Mouse (Mus musculus) kidney, embryonic 15.5 days (tissue): ENCODE results near the gene Phlpp1. TPM values are rescaled to one million over a fixed set of nuclear protein-coding genes. Genes with fewer than 3 reads are reported as not detected.

Experiments
- ATAC-seq: fragments of 200-750 bp; cut with Nextera tagmentation; replicated peaks from 2 replicates; pipeline ENCODE4 v1.8.0; 2017; ENCODE audit warnings: moderate TSS enrichment; ENCODE audit not compliant: low FRiP score
- H3K27ac ChIP-seq: fragments of 300-500 bp; sonication (generic); 2 replicates; pipeline ENCODE4 v1.5.1; 2015; ENCODE audit warnings: mild to moderate bottlenecking, inconsistent platforms
- H3K27me3 ChIP-seq: fragments of 300-500 bp; sonication (generic); 2 replicates; pipeline ENCODE4 v1.6.1; 2015; ENCODE audit warnings: inconsistent platforms
- H3K36me3 ChIP-seq: fragments of 300-500 bp; sonication (generic); 2 replicates; pipeline ENCODE4 v1.6.1; 2015; ENCODE audit warnings: inconsistent platforms
- H3K4me1 ChIP-seq: fragments of 300-500 bp; sonication (generic); 2 replicates; pipeline ENCODE4 v1.6.1; 2015; ENCODE audit warnings: inconsistent platforms
- H3K4me2 ChIP-seq: fragments of 300-500 bp; sonication (generic); 2 replicates; pipeline ENCODE4 v1.6.1; 2015; ENCODE audit warnings: moderate library complexity, mild to moderate bottlenecking, inconsistent platforms
- H3K4me3 ChIP-seq: fragments of 300-500 bp; sonication (generic); replicated peaks from 2 replicates; pipeline ENCODE4 v1.5.1; 2015; ENCODE audit warnings: mild to moderate bottlenecking, inconsistent platforms
- H3K9ac ChIP-seq: fragments of 300-500 bp; sonication (generic); 2 replicates; pipeline ENCODE4 v1.6.1; 2015; ENCODE audit warnings: mild to moderate bottlenecking, inconsistent platforms
- H3K9me3 ChIP-seq: fragments of 300-500 bp; sonication (generic); replicated peaks from 2 replicates; pipeline ENCODE4 v1.6.1; 2016; ENCODE audit warnings: inconsistent platforms
- WGBS: fragments of 180-500 bp; shearing (Covaris S2); methylation state at CpG from one replicate; pipeline ENCODE4 v1.1.7; 2015; ENCODE audit warnings: mixed read lengths; 5-methylcytosine and 5-hydroxymethylcytosine counted together
- polyA plus RNA-seq: library from polyadenylated mRNA; unstranded; fragments of >200 nt; fragmentation: Nextera tagmentation; extraction: Ambion mirVana; gene quantifications from 2 replicates; pipeline ENCODE4 v1.2.1, GENCODE M21; 2015

Gene Phlpp1
- polyA plus RNA-seq, 1 experiment from 2014 or later, result 3.5 TPM

- 50% methylated on average over 2 of the region's 2 CpGs for WGBS
- H3K4me2 ChIP-seq, result no peak overlapping the region
- no peak for ATAC-seq
Observed at GRCm38 (mm10) chr1:106186062-106186461, 14.5 kb downstream of the Phlpp1 start.

GRCm38 (mm10) chr1:106187480-106187879, 15.9 kb downstream of the Phlpp1 start:
- no peak overlapping the region for H3K4me3 ChIP-seq
- no peak for ATAC-seq
- H3K27me3 ChIP-seq, result no peaks in the 10 kb centered on the region
- no peaks in the 10 kb centered on the region for H3K9me3 ChIP-seq
- no peak overlapping the region for H3K4me2 ChIP-seq
- H3K4me1 ChIP-seq, result peaks cover 17% of the 10 kb centered on the region
- 0 out of 2 replicates have a peak, but pooled peaks cover 6% of the 10 kb centered on the region for H3K36me3 ChIP-seq
- H3K27ac ChIP-seq, result no peak overlapping the region
- H3K9ac ChIP-seq, result no peak overlapping the region

More at GRCm38 (mm10) chr1:106186062-106186461, 14.5 kb downstream of the Phlpp1 start:
- Histone ChIP-seq H3K9me3 (no peaks in the 10 kb centered on the region), H3K4me1 (peaks cover 12% of the 10 kb centered on the region), H3K4me3 (no peak overlapping the region), H3K27ac (no peak overlapping the region), H3K36me3 (0 out of 2 replicates have a peak, but pooled peaks cover 5% of the 10 kb centered on the region), H3K9ac (no peak overlapping the region), H3K27me3 (no peaks in the 10 kb centered on the region)

GRCm38 (mm10) chr1:106188756-106189155, 17.2 kb downstream of the Phlpp1 start:
- WGBS, result 96% methylated on average over 3 of the region's 3 CpGs
- H3K4me1 ChIP-seq, result peaks cover 29% of the 10 kb centered on the region
- no peak overlapping the region for H3K4me2 ChIP-seq
- no peak for ATAC-seq
- H3K27me3 ChIP-seq, result no peaks in the 10 kb centered on the region
- H3K9me3 ChIP-seq, result no peaks in the 10 kb centered on the region
- H3K36me3 ChIP-seq, result 0 out of 2 replicates have a peak, but pooled peaks cover 6% of the 10 kb centered on the region
- H3K27ac ChIP-seq, result no peak overlapping the region
- no peak overlapping the region for H3K4me3 ChIP-seq
- no peak overlapping the region for H3K9ac ChIP-seq

- Histone ChIP-seq H3K9ac (no peak overlapping the region), H3K4me2 (no peak overlapping the region), H3K27me3 (no peaks in the 10 kb centered on the region), H3K4me3 (no peak overlapping the region), H3K4me1 (peaks cover 32% of the 10 kb centered on the region), H3K36me3 (0 out of 2 replicates have a peak, but pooled peaks cover 6% of the 10 kb centered on the region), H3K27ac (no peak overlapping the region), H3K9me3 (no peaks in the 10 kb centered on the region)
- WGBS, result 93% methylated on average over 5 of the region's 5 CpGs
- no peak for ATAC-seq
Observed at GRCm38 (mm10) chr1:106189311-106189710, 17.8 kb downstream of the Phlpp1 start.

- no peak overlapping the region for H3K4me3 ChIP-seq
- H3K9ac ChIP-seq, result no peak overlapping the region
- no peaks in the 10 kb centered on the region for H3K9me3 ChIP-seq
- H3K27me3 ChIP-seq, result no peaks in the 10 kb centered on the region
- WGBS, result 63% methylated on average over 3 of the region's 3 CpGs
- peaks cover 23% of the 10 kb centered on the region for H3K4me1 ChIP-seq
- H3K4me2 ChIP-seq, result no peak overlapping the region
- no peak overlapping the region for H3K27ac ChIP-seq
- 0 out of 2 replicates have a peak, but pooled peaks cover 6% of the 10 kb centered on the region for H3K36me3 ChIP-seq
- ATAC-seq, result no peak
Observed at GRCm38 (mm10) chr1:106190695-106191094, 19.1 kb downstream of the Phlpp1 start.

GRCm38 (mm10) chr1:106191885-106192284, 20.3 kb downstream of the Phlpp1 start:
- H3K27me3 ChIP-seq, result no peaks in the 10 kb centered on the region
- H3K4me2 ChIP-seq, result no peak overlapping the region
- H3K4me1 ChIP-seq, result peaks cover 23% of the 10 kb centered on the region
- H3K9me3 ChIP-seq, result no peaks in the 10 kb centered on the region
- H3K9ac ChIP-seq, result no peak overlapping the region
- no peak overlapping the region for H3K27ac ChIP-seq
- H3K4me3 ChIP-seq, result no peak overlapping the region
- no peak for ATAC-seq
- H3K36me3 ChIP-seq, result 0 out of 2 replicates have a peak, but pooled peaks cover 6% of the 10 kb centered on the region
- 76% methylated on average over 8 of the region's 8 CpGs for WGBS

- H3K9me3 ChIP-seq, result no peaks in the 10 kb centered on the region
- ATAC-seq, result no peak; the same call in 1 of the 2 replicates
- H3K4me2 ChIP-seq, result no peak overlapping the region
- no peak overlapping the region for H3K4me3 ChIP-seq
- H3K4me1 ChIP-seq, result peaks cover 23% of the 10 kb centered on the region
- no peak overlapping the region for H3K27ac ChIP-seq
- no peak overlapping the region for H3K9ac ChIP-seq
- 0 out of 2 replicates have a peak, but pooled peaks cover 6% of the 10 kb centered on the region for H3K36me3 ChIP-seq
- WGBS, result 29% methylated on average over 8 of the region's 8 CpGs
- no peaks in the 10 kb centered on the region for H3K27me3 ChIP-seq
Observed at GRCm38 (mm10) chr1:106192864-106193470, 21.4 kb downstream of the Phlpp1 start.

GRCm38 (mm10) chr1:106193487-106193886, 21.9 kb downstream of the Phlpp1 start:
- Histone ChIP-seq H3K9ac (no peak overlapping the region), H3K27ac (no peak overlapping the region), H3K4me2 (no peak overlapping the region), H3K4me1 (peaks cover 23% of the 10 kb centered on the region), H3K9me3 (no peaks in the 10 kb centered on the region), H3K27me3 (no peaks in the 10 kb centered on the region), H3K36me3 (0 out of 2 replicates have a peak, but pooled peaks cover 6% of the 10 kb centered on the region), H3K4me3 (no peak overlapping the region)
- no peak for ATAC-seq
- 44% methylated on average over 3 of the region's 3 CpGs for WGBS

- 33% methylated on average over 3 of the region's 3 CpGs for WGBS
- H3K9ac ChIP-seq, result no peak overlapping the region
- H3K9me3 ChIP-seq, result no peaks in the 10 kb centered on the region
- no peaks in the 10 kb centered on the region for H3K27me3 ChIP-seq
- H3K36me3 ChIP-seq, result 0 out of 2 replicates have a peak, but pooled peaks cover 6% of the 10 kb centered on the region
- H3K4me3 ChIP-seq, result no peak overlapping the region
- ATAC-seq, result no peak
- H3K27ac ChIP-seq, result no peak overlapping the region
- H3K4me2 ChIP-seq, result no peak overlapping the region
- peaks cover 25% of the 10 kb centered on the region for H3K4me1 ChIP-seq
Observed at GRCm38 (mm10) chr1:106194263-106194662, 22.7 kb downstream of the Phlpp1 start.

GRCm38 (mm10) chr1:106197991-106198390, 26.4 kb downstream of the Phlpp1 start:
- WGBS, result 75% methylated on average over 5 of the region's 5 CpGs
- no peak overlapping the region for H3K4me2 ChIP-seq

GRCm38 (mm10) chr1:106199109-106199508, 27.6 kb downstream of the Phlpp1 start:
- Histone ChIP-seq H3K9me3 (no peaks in the 10 kb centered on the region), H3K4me1 (peaks cover 19% of the 10 kb centered on the region), H3K4me3 (no peak overlapping the region), H3K9ac (no peak overlapping the region), H3K36me3 (no peaks in the 10 kb centered on the region), H3K4me2 (no peak overlapping the region), H3K27ac (no peak overlapping the region), H3K27me3 (no peaks in the 10 kb centered on the region)
- 83% methylated on average over 4 of the region's 4 CpGs for WGBS
- ATAC-seq, result no peak

More at GRCm38 (mm10) chr1:106197991-106198390, 26.4 kb downstream of the Phlpp1 start:
- Histone ChIP-seq H3K9me3 (no peaks in the 10 kb centered on the region), H3K27me3 (no peaks in the 10 kb centered on the region), H3K9ac (no peak overlapping the region), H3K27ac (no peak overlapping the region), H3K4me3 (no peak overlapping the region), H3K4me1 (peaks cover 22% of the 10 kb centered on the region), H3K36me3 (no peaks in the 10 kb centered on the region)
- ATAC-seq, result no peak

GRCm38 (mm10) chr1:106199686-106200085, 28.1 kb downstream of the Phlpp1 start:
- H3K27me3 ChIP-seq, result no peaks in the 10 kb centered on the region
- no peaks in the 10 kb centered on the region for H3K36me3 ChIP-seq
- no peaks in the 10 kb centered on the region for H3K9me3 ChIP-seq
- WGBS, result 30% methylated on average over 2 of the region's 2 CpGs
- H3K4me3 ChIP-seq, result no peak overlapping the region
- no peak overlapping the region for H3K9ac ChIP-seq
- peaks cover 23% of the 10 kb centered on the region for H3K4me1 ChIP-seq
- no peak overlapping the region for H3K4me2 ChIP-seq
- H3K27ac ChIP-seq, result peak overlapping the region; percentile 63
- ATAC-seq, result no peak
